Mouse (Mus musculus) megakaryocyte-erythroid progenitor cell, adult 5-6 weeks (primary cell): ENCODE results near the gene Acsbg1. TPM values are rescaled to one million over a fixed set of nuclear protein-coding genes. Genes with fewer than 3 reads are reported as not detected.
A peak's percentile ranks its signal among the peaks of the same experiment; 100 is the strongest.
"Not testable (repeated sequence)": the region's sequence is repeated elsewhere in the genome, so short reads cannot be mapped to it uniquely, and the experiment has no call there.

Source experiments
- ATAC-seq: replicated peaks from 2 replicates; pipeline ENCODE4 v1.8.0; 2016; ENCODE audit warnings: mild to moderate bottlenecking, inconsistent platforms; ENCODE audit not compliant: severe bottlenecking, poor library complexity, low FRiP score, low TSS enrichment
- total RNA-seq, 2 experiments: library from RNA; stranded (forward) in 1 of 2; stranded (reverse) in 1 of 2; fragments of 200-1000, 215-1000 nt in 1 of 2; fragments of >200 nt in 1 of 2; fragmentation: Nextera tagmentation in 1 of 2; gene quantifications; 2 replicates each; pipeline ENCODE4 v1.2.3; 2014 to 2017

Gene Acsbg1
- total RNA-seq, 2 experiments from 2014 or later, result not detected

- ATAC-seq, result 0 out of 2 replicates have a peak, but pooled peaks have one; percentile 30
These were observed 31.9 kb downstream of the Acsbg1 start for GRCm38 (mm10) chr9:54629613-54630261.

DNA sequence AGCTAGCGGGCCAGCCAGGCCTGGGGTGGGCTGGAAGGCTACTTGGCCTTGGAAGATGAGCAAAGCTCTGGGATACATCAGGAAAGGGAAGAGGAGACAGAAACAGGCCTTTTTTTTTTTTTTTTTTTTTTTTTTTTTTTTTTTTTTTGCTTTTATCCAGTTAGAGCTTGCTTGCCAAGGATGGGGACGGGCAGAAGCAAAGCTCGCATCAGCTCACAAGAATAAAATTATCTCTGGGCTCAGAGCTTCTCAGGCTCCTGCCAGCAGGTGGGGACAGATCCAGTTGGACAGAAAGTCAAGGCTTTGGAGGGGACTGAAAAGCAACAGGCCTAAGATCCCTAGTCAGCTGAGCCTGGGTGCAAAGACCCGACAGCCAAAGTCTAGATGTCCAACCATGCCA lies 32.9 kb downstream of the Acsbg1 start:
- no peak for ATAC-seq

- no peak for ATAC-seq
These were observed 34.4 kb downstream of the Acsbg1 start for GRCm38 (mm10) chr9:54627240-54627639.

- ATAC-seq, result peak; percentile 86
These were observed 47.4 kb downstream of the Acsbg1 start for GRCm38 (mm10) chr9:54614182-54614850.

DNA sequence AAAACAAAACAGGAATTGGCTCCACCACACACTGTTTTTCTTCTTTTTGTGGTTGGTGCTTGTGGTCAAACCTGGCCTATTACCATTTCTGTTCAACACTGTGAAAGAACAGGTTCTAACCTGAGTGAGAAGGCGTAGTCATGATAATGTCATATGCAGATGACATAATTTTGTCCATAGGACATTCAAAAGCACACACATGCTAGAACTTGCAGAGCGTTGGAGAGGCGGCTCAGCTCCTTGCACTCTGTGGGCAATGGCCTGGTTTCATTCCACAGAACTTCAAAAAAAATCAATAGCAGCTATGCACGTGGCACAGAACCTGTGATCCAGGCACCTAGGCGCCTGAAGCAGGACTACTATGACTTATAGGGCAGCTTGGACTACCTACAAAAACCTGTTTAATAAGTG lies 48.9 kb downstream of the Acsbg1 start:
- ATAC-seq, result no peak

- ATAC-seq, result peak; percentile 68
These were observed 56.8 kb downstream of the Acsbg1 start for GRCm38 (mm10) chr9:54604886-54605285.

DNA sequence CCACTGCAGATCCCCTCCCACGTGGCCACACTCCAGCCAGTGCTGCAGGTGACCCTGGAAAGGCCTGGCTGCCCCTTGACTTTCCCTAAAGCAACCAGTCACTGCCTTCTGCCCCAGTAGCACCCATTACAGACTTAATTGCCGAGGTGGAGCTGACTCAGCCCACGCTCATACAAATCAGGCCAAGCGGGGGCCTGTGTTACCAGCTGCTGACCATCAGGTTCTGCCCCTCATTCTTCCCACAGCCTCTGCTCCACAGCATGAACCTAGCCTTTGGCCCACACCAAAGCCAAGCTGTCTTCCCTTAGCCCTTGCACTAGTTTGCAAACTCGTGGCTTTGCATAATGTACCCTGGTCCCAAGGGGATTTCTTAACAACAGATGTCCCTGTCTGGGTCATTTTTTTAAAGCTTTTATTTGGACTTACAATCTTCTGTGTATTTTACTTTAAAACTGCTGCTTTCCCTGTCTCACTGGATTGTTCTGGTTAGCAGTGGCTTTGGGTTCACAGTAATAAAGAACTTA lies 57.5 kb downstream of the Acsbg1 start:
- no peak for ATAC-seq

DNA sequence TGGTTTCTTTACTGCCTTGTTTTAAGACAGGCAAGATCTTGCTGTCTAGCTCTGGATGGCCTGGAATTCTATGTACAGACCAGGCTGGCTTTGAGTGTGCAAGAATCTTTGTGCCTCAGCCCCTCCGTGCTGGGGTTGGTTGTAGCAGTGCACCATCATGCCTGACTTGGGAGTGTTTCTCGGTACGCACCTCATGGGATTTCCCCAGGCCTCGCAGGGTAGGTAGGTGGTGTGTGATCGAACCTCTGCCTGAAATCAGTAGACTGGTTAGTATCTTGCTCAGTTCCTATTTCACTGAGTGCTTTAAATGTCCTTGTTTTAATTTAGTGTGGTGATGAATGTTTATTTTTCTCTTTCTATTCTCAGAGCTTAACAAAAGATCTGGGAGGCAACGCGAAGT lies 58.8 kb downstream of the Acsbg1 start:
- ATAC-seq, result no peak

- no peak for ATAC-seq
These were observed 59.3 kb downstream of the Acsbg1 start for GRCm38 (mm10) chr9:54602386-54602785.

DNA sequence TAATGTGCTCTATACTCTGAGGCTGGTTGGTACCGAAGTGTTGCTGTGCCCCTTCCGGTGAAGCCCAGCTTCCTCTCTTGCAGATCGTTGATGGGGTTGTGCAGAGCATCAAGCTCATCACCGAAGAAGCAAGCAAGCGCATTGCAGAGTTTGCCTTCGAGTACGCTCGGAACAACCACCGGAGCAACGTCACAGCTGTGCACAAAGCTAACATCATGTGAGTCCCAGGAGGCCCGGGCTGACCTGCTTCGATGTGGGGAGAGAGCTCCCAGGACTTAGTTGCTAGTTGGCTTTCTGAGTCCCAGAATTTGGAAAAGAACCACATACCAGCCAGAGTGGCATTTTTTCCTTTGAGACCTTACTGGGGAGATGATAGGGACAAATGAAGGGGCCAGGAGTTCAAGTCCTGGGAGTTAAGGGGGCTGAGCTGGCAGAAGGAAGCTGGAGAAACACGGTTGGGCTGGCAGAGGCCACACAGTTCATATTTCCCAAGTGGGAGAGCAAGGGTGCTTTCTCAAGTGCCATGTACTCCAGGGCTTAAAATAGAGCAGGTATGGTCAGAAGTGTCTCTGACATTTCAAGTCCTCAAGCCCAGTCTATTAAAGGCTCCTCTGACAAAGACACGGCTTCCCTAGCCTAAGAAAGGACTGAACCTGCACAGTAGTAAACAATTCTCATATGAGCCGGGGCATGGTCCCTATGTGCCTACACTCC lies 64.8 kb downstream of the Acsbg1 start:
- ATAC-seq, result no peak

- ATAC-seq, result not testable (repeated sequence)
These were observed 68.0 kb downstream of the Acsbg1 start for GRCm38 (mm10) chr9:54593652-54594051.

GRCm38 (mm10) chr9:54587863-54588262 lies 73.8 kb downstream of the Acsbg1 start:
- ATAC-seq, result no peak

DNA sequence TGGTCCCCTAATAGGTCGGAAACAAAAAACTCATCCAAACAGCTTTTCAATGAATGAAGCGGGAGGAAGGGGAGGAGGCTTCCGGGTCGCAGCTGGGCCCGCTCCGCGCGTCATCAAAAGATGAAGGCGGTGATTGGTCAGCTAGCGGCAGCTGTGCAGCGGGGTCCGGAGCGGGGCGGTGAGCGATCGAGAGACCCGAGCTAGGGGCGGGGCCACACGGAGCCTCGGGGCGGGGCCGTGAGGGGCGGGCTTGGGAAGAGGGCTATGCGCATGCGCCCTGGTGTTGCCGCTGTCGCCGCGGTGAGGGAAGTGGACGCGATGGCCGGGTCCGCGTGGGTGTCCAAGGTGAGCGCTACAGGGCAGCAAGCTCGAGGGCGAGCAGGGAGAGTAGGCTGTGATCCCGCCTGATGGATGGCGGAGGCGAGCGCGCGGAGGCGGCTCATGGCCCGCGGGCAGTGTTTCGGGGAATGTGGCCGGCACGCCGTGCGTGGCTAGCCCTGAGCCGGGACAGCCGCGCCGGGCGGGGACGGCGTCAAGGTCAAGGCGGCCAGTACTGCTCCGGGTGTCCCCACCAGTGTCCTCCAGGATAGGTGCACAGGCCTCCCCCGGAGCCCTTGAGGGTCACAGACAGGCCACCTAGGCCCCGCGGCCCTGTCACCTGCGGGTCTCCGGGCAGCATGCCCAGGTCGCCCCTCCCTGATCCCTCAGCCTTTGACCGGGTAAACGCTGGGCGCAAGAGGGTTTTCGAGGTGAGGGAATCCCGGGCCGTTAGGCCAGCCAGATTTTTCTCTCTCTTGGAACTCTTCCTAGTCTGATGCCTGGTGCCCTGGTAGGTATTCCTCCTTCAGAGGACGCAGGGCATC lies 75.2 kb downstream of the Acsbg1 start, which contains the start of gene Idh3a:
TSS of gene Idh3a (plus strand) at position 136 of the 863 bp plus-strand sequence.
- peak; percentile 92 for ATAC-seq

- no peak for ATAC-seq
These were observed 75.9 kb downstream of the Acsbg1 start for GRCm38 (mm10) chr9:54585839-54586198.

GRCm38 (mm10) chr9:54584127-54584526 lies 77.5 kb downstream of the Acsbg1 start:
- not testable (repeated sequence) for ATAC-seq

DNA sequence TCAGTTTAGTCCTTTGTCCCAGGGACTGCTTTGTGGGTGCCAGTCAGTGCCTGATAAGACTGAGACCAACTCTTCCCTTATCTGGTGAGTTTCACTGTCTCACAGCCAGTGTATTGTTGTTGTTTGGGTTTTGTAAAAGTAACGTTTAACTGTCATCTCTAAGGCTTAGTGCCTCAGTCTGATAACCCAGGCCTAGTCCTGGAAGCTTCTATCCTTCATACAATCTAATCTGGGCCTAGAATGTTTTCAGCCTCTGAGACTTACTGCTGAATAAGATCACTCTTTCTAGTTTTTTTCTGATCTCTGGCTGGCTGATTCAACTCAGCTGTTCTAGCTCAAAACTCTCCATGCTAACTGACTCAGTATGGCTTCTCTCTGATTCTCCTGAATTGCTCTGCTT lies 78.0 kb downstream of the Acsbg1 start:
- peak; percentile 77 for ATAC-seq

GRCm38 (mm10) chr9:54571130-54571839 lies 90.4 kb downstream of the Acsbg1 start:
- no peak for ATAC-seq

DNA sequence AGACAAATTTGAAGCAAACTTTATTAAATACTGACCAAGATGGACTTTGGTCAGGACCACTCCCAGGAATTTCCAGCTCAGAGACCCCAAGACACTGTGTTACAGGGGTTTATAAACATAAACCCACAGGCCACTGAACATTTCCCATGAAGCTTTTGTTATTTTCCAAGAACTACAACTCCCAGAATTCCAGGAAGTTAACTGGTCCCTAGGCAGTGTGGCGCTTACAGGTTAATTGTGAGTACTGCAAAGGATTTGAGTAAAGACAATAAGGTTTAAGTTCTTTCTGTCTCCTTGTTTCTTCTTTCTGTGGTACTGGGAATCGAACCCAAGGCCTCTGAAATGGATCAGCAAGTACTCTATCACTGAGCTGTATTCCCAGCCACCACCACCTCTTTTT lies 92.9 kb downstream of the Acsbg1 start:
- ATAC-seq, result no peak

GRCm38 (mm10) chr9:54566958-54567357 lies 94.7 kb downstream of the Acsbg1 start:
- ATAC-seq, result no peak
